Mouse (Mus musculus): ENCODE measurements around the gene Tmtc2.

DNA sequence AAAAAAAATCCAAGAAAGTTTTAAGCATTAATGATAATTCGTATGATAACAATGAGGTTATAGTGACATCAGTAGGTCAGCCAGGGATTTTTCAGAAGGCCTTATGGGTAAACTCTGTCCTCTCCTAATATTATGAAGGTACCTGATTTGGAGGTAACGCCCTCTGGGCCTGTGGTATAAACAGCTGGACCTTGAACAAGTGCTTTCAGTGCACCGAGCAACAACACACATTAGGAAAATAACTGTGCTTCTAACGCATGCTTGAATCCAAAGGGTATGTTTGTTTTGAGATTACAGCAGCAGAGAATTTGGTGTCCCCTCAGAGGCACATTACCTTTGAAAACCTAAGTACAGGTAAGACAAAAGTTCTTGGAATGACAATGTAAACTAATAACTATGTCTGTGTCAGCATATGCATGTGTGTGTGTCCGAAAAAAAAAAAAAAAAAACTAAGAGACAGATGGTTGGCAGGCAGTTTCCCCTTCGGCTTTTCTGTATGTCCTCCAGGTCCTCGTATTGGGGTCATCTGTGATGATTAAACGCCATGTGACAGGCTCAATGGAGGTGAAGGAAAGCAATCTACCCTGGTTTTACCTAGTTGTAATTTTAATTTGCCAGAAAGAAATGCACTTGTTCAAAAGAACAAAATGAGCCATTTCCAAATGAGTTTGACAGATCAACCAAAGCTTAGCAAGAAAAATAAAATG, 6.3 kb downstream of the Tmtc2 start:
- TF ChIP-seq POLR2A (IDR thresholded peaks at IDR 0.05; ENCODE audit: insufficient read depth, low read depth, low read length) (no peak), CTCF (IDR thresholded peaks at IDR 0.05; ENCODE audit: insufficient read depth, low read depth, low read length) (no peak)

Measured in olfactory bulb, adult 2 months (tissue).